Mouse (Mus musculus): Measurements from ENCODE around the gene Hnrnpd. TPM values are rescaled to one million over a fixed set of nuclear protein-coding genes. Genes with fewer than 3 reads are reported as not detected.

Hnrnpd gene
- polyA plus RNA-seq (2015; fragmentation: Nextera tagmentation; extraction: Ambion mirVana): 119 and 189 TPM in 2 replicates

DNA sequence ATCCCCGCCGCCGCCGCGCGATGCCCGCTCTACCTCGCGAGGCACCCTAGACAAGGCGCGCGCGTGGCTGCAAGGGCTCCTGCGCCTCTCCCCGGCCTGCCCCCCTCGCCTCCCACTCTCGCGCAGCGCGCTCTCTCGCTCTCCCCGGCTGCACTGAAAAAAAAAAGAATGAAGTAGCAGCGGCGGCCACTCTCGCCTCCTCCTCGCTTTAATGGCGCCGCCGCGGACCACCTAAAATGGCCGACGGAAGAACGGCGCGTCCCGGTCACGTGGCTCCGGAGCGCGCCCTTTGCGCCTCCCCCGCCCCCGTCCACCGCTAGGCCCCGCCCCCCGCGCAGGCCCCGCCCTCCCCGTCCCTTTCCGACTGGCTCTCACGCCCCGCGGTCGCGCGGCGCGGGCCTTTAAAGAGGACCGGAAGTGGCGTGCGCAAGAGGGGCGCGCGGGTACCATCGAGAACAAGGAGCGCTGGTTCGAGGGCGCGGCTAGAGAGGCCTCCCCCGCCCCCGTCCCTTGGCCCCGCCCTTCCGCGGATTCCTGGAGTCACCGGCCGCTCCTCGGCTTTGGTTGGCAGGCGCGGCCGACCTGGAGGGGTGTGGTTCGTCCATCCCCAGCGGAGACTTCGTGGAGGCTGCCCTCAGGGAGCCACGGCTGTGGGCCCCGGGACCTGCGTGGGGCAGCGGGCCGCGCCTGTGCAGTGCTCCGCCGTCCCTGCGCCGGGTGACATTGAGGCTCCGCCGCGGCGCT, at the start of gene Hnrnpd, which contains the start of gene 4930524J08Rik:
Hnrnpd (minus strand) TSS at position 240 of the 744 bp plus-strand sequence.
4930524J08Rik (plus strand) TSS at position 363 of the 744 bp plus-strand sequence.
- no peaks in the 10 kb centered on the region for H3K27me3 ChIP-seq
- H3K4me1 ChIP-seq: peaks cover 34% of the 10 kb centered on the region
- H3K4me3 ChIP-seq: peak within 1 kb of the TSS; percentile 95
- H3K9ac ChIP-seq: peak within 1 kb of the TSS; percentile 99
- H3K9me3 ChIP-seq (replicated peaks): no peaks in the 10 kb centered on the region
- ATAC-seq: peak; percentile 98
- H3K27ac ChIP-seq: peak within 1 kb of the TSS; percentile 99
- 2% methylated on average over 61 of the region's 97 CpGs for WGBS
- H3K36me3 ChIP-seq (ENCODE audit: poor library complexity, severe bottlenecking): 0 out of 2 replicates have a peak, but pooled peaks cover 5% of the 10 kb centered on the region
- peak within 1 kb of the TSS; percentile 87 for H3K4me2 ChIP-seq

DNA sequence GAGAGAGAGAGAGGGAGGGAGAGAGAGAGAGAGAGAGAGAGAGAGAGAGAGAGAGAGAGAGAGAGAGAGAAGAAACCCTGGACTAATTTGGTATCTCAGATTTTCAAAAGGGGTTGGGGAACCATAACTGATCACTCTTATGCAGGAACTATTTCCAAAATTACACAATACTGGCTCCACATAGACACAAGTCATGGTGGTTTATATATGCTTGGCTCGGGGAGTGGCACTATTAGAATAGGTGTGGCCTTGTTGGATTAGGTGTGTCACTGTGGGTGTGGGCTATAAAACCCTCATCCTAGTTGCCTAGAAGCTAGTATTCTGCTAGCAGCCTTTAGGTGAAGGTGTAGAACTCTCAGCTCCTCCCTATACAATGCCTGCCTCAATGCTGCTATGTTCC, 46.1 kb upstream of the Hnrnpd start:
- Histone ChIP-seq H3K36me3 (ENCODE audit: poor library complexity, severe bottlenecking) (no peaks in the 10 kb centered on the region), H3K27me3 (no peaks in the 10 kb centered on the region), H3K27ac (no peak overlapping the region), H3K9ac (no peak overlapping the region), H3K4me2 (no peak overlapping the region), H3K9me3 (replicated peaks) (no peaks in the 10 kb centered on the region), H3K4me3 (no peak overlapping the region), H3K4me1 (peaks cover 4% of the 10 kb centered on the region; the same call in 1 of the 2 replicates)
- WGBS: 81% methylated on average over 1 of the region's 1 CpGs
- no peak for ATAC-seq

DNA sequence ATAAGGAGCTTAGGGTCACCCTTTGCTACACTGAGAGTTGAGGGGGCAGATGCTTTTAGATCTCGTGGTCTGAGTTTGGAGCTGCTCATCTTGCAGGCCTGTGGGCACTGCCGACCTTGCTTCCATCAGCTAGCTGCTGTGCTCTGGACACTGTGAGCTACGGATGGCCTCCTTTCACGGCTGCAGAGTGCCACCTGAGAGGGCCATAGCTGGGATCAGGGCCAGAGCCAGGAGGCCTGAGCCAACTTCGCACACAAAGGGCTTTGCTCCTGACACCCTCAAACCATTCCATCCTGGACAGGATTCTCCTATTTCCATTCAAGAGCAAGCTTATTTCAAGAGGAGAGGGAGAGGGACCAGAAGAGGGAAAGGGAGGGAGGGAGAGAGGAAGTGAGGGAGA, 45.7 kb upstream of the Hnrnpd start:
- ATAC-seq: no peak
- Histone ChIP-seq H3K27me3 (no peaks in the 10 kb centered on the region), H3K4me2 (no peak overlapping the region), H3K4me3 (no peak overlapping the region), H3K9ac (no peak overlapping the region), H3K36me3 (ENCODE audit: poor library complexity, severe bottlenecking) (no peaks in the 10 kb centered on the region), H3K27ac (no peak overlapping the region), H3K9me3 (replicated peaks) (no peaks in the 10 kb centered on the region), H3K4me1 (peaks cover 4% of the 10 kb centered on the region; the same call in 1 of the 2 replicates)
- 70% methylated on average over 5 of the region's 5 CpGs for WGBS

DNA sequence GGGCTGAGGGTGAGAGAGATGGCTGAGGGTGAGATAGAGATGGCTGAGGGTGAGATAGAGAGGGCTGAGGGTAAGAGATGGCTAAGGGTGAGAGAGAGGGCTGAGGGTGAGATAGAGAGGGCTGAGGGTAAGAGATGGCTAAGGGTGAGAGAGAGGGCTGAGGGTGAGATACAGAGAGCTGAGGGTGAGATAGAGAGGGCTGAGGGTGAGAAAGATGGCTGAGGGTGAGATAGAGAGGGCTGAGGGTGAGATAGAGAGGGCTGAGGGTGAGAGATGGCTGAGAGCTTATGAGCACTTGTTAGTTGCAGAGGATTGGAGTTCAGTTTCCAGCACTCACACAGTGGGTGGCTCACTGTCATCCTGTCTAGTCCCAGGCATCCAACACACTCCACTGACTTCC, 41.4 kb upstream of the Hnrnpd start:
- no peak overlapping the region for H3K9ac ChIP-seq
- no peak overlapping the region for H3K4me2 ChIP-seq
- H3K36me3 ChIP-seq (ENCODE audit: poor library complexity, severe bottlenecking): no peaks in the 10 kb centered on the region
- H3K27ac ChIP-seq: no peak overlapping the region
- ATAC-seq: no peak
- H3K4me1 ChIP-seq: no peaks in the 10 kb centered on the region
- H3K9me3 ChIP-seq (replicated peaks): no peaks in the 10 kb centered on the region
- no peaks in the 10 kb centered on the region for H3K27me3 ChIP-seq
- no peak overlapping the region for H3K4me3 ChIP-seq

DNA sequence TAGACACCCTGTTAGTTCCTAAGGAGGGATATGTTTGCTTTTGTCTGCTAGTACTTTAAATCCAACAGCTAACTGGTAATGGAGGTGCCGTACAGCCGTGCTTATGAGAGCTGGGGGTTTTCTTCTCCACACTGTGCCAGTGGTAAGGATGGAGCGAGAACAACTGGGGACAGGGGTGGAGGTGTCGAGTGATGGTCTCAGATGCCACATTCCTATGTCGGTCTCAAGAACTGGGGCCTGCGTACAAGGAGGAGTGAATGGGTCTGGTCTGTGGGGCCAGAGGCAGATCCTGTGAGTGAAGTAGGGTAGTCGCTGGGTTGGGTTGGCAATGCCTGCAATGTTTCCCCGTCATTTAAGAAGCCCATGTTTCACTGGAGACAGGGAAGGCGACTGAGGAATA, 33.9 kb upstream of the Hnrnpd start:
- Histone ChIP-seq H3K4me3 (no peak overlapping the region), H3K4me1 (no peaks in the 10 kb centered on the region), H3K36me3 (ENCODE audit: poor library complexity, severe bottlenecking) (no peaks in the 10 kb centered on the region), H3K4me2 (no peak overlapping the region), H3K9ac (no peak overlapping the region), H3K9me3 (replicated peaks) (no peaks in the 10 kb centered on the region), H3K27me3 (no peaks in the 10 kb centered on the region), H3K27ac (no peak overlapping the region)
- WGBS: 94% methylated on average over 9 of the region's 9 CpGs
- ATAC-seq: no peak

DNA sequence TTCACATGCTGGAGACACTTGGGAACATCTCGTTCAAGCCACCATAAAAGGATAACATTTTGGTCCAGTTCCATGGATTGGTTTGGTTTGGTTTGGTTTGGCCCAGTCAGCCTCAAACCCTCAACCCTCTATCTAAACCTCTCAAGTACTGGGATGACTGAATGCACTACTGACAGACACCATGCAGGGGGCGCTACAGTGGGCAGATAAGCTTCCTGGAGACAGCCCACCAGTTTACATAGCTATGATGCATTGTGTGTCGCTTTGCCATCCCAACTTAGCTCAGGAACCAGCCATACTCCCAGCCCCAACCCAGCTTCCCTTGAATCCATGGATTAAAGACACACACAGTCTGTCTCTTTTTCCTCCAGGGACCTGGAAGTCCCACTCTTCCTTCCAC, 29.7 kb upstream of the Hnrnpd start:
- 66% methylated on average over 3 of the region's 3 CpGs for WGBS
- H3K9me3 ChIP-seq (replicated peaks): no peaks in the 10 kb centered on the region
- ATAC-seq: no peak

DNA sequence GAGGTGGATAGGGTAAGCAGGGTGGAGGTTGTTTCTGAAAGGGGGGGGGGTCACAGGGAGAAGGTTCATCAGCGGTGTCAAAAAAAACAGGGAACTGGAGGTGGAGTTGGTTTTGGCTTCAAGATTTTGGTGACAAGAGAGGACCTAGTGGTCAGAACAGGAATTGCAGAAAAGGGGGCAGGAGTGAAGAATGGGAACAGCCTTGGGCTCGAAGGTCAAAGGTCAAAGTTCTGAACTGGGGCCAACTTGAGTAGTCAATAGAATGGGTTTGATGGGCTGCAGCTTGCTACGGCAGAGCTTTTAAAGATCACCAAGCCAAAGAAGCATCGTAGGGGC, 28.3 kb upstream of the Hnrnpd start:
- Histone ChIP-seq H3K27ac (no peak overlapping the region), H3K36me3 (ENCODE audit: poor library complexity, severe bottlenecking) (no peaks in the 10 kb centered on the region), H3K27me3 (no peaks in the 10 kb centered on the region), H3K9ac (no peak overlapping the region), H3K4me3 (no peak overlapping the region), H3K4me2 (no peak overlapping the region), H3K9me3 (replicated peaks) (no peaks in the 10 kb centered on the region), H3K4me1 (no peaks in the 10 kb centered on the region)
- no peak for ATAC-seq
- 75% methylated on average over 4 of the region's 4 CpGs for WGBS

More for the DNA sequence above, 29.7 kb upstream of the Hnrnpd start:
- H3K9ac ChIP-seq: no peak overlapping the region
- no peak overlapping the region for H3K27ac ChIP-seq
- no peaks in the 10 kb centered on the region for H3K4me1 ChIP-seq
- no peak overlapping the region for H3K4me3 ChIP-seq
- H3K36me3 ChIP-seq (ENCODE audit: poor library complexity, severe bottlenecking): no peaks in the 10 kb centered on the region
- no peaks in the 10 kb centered on the region for H3K27me3 ChIP-seq
- H3K4me2 ChIP-seq: no peak overlapping the region

DNA sequence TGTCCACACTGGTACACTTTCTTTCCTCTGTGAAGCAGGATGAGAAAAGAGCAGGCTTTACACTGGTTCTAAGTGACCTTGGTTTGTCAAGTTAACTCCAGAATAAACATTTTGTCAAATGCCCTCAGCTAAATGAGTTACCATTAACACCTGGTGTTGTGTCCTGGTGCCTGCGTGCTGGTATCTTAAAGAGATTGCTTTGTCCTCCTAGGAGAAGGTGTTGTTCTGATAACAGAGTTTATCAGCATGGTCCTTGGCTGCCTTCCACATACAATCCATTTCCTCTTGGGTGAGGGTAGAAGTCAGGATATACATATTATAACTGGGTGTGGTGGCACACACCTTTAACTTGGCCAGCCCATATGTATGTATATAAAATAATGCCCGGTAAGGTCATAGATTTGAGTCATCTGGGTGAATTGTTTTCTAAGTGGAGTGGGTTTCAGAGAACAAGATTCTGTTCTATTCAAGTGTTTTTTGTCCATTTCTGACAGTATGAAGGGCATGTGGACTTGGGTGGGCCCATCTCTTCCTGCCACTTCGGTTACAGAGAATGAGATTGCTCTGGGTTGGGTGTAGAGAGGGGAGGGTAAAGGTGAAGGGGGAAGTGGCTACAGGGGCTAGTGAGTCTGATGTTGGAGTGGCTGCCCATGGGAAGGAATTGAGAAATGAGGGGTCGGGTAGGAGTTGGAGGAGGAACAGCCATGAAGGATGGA, 27.7 kb upstream of the Hnrnpd start:
- Histone ChIP-seq H3K27me3 (no peaks in the 10 kb centered on the region), H3K36me3 (ENCODE audit: poor library complexity, severe bottlenecking) (no peaks in the 10 kb centered on the region), H3K4me1 (no peaks in the 10 kb centered on the region), H3K4me2 (no peak overlapping the region), H3K9me3 (replicated peaks) (no peaks in the 10 kb centered on the region), H3K4me3 (no peak overlapping the region), H3K9ac (no peak overlapping the region), H3K27ac (no peak overlapping the region)
- no peak for ATAC-seq
- WGBS: 86% methylated on average over 4 of the region's 4 CpGs

DNA sequence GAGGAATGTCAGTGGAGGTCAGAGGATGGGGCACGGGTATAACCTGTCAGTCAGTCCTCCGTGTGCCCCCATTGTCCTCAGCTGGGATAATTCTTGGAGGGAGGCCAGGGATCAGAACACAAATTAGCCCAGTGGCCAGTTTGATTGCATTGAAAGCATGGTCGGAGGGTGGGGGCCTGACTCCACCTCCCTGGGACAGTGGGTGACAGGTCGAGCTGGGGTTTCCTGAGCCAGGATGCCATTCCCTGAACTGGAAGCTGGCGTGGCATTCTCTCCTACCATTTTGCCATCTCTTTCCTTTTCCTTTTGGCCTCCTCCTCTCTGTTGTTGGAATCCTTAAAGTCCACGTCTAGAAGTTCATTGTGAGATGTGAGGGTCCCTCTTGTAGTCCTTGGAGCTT, 27.2 kb upstream of the Hnrnpd start:
- H3K27ac ChIP-seq: no peak overlapping the region
- H3K4me1 ChIP-seq: no peaks in the 10 kb centered on the region
- H3K9ac ChIP-seq: no peak overlapping the region
- H3K4me3 ChIP-seq: no peak overlapping the region
- H3K4me2 ChIP-seq: no peak overlapping the region
- no peaks in the 10 kb centered on the region for H3K9me3 ChIP-seq (replicated peaks)
- H3K27me3 ChIP-seq: no peaks in the 10 kb centered on the region
- no peaks in the 10 kb centered on the region for H3K36me3 ChIP-seq (ENCODE audit: poor library complexity, severe bottlenecking)
- ATAC-seq: no peak
- WGBS: 78% methylated on average over 6 of the region's 6 CpGs

DNA sequence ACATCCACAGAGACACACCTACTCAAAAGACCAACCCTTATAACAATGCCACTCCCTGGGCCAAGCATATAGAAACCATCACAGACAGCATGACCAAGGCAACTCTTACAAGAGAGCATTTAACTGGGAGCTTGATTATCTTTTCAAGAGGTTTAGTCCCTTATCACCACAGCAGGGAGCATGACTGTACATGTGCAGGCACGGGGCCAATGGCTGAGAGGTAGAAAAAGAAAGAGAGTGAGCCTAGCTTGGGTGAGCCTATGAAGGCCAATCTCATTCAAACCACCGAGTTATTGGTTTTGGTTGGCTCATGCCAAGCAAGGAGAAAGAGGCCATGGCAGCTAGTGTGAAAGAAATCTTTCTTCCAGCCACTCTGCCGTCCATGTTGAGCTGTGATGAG, 26.7 kb upstream of the Hnrnpd start:
- Histone ChIP-seq H3K4me3 (no peak overlapping the region), H3K27ac (no peak overlapping the region), H3K4me1 (no peaks in the 10 kb centered on the region), H3K27me3 (no peaks in the 10 kb centered on the region), H3K9me3 (replicated peaks) (no peaks in the 10 kb centered on the region), H3K36me3 (ENCODE audit: poor library complexity, severe bottlenecking) (no peaks in the 10 kb centered on the region), H3K9ac (no peak overlapping the region), H3K4me2 (no peak overlapping the region)
- WGBS: 70% methylated on average over 3 of the region's 3 CpGs
- no peak for ATAC-seq

DNA sequence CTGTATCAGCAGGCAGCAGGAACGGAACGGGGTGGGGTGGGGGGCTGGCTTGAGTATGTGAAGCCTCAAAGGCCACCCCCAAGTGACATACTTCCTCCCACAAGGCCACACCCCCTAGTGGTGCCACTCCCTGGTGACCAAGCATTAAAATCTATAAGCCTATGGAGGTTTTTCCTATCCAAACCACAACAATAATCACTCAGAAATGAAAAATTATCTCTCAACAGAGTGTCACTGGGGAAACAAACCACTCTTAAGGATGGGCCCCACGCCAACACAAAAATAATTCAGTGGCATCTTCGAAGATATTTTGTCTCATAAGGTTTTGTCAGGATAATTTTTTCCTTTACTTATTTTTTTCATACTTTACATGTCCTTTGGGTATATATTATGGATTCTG, 25.2 kb upstream of the Hnrnpd start:
- Histone ChIP-seq H3K9ac (no peak overlapping the region), H3K36me3 (ENCODE audit: poor library complexity, severe bottlenecking) (no peaks in the 10 kb centered on the region), H3K27ac (no peak overlapping the region), H3K4me1 (no peaks in the 10 kb centered on the region), H3K4me2 (no peak overlapping the region), H3K4me3 (no peak overlapping the region), H3K27me3 (no peaks in the 10 kb centered on the region), H3K9me3 (replicated peaks) (no peaks in the 10 kb centered on the region)
- ATAC-seq: no peak
- WGBS: 92% methylated on average over 4 of the region's 4 CpGs

DNA sequence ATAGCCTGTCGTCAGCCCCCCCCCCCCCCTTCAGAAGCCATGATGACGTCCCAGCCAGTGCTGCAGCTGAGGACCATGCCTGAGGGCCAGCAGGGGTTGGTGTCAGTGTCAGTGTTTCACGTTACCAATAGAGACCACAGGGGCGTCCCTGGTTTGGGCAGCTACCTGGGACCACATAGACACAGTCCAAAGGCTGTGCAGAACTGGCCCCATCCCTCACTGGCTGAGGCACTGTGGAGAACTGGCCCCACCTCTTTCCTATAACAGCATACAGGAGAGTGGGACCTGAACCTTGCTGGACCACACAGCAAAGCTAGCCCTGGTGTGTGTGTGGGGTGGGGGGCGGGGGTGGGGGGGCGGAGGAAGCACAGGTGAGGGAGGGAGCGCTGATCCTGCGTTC, 21.8 kb upstream of the Hnrnpd start:
- H3K4me3 ChIP-seq: no peak overlapping the region
- H3K9ac ChIP-seq: no peak overlapping the region
- no peaks in the 10 kb centered on the region for H3K4me1 ChIP-seq
- H3K36me3 ChIP-seq (ENCODE audit: poor library complexity, severe bottlenecking): no peaks in the 10 kb centered on the region
- no peaks in the 10 kb centered on the region for H3K27me3 ChIP-seq
- 37% methylated on average over 6 of the region's 8 CpGs for WGBS
- no peak overlapping the region for H3K27ac ChIP-seq
- ATAC-seq: no peak
- H3K4me2 ChIP-seq: no peak overlapping the region
- H3K9me3 ChIP-seq (replicated peaks): no peaks in the 10 kb centered on the region; the same call in 1 of the 2 replicates

All from forebrain, embryonic 13.5 days (tissue).